Mouse (Mus musculus): ENCODE results near the gene Kctd21.
A peak's percentile ranks its signal among the peaks of the same experiment; 100 is the strongest.

The Kctd21 gene

DNA sequence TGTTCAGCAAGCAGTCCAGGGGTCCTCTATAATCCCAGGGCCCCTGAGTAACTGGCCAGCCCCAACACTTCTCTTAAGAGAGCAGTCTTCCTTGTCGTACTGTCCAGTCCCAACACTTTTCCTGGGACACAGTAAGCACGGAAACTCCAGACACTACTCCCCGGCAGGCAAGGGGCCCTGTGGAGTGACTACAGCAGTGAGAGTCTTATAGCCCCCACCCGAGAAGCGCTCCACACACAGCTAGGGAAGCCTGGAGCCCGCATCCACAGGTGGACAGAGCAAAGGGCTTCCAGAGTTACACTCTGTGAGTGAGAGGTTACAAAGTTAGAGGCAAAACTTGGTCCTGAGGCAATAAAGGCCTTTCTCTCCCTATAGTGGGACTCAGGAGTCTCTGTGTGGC, 17.3 kb downstream of the Kctd21 start:
- no peak for DNase-seq

DNA sequence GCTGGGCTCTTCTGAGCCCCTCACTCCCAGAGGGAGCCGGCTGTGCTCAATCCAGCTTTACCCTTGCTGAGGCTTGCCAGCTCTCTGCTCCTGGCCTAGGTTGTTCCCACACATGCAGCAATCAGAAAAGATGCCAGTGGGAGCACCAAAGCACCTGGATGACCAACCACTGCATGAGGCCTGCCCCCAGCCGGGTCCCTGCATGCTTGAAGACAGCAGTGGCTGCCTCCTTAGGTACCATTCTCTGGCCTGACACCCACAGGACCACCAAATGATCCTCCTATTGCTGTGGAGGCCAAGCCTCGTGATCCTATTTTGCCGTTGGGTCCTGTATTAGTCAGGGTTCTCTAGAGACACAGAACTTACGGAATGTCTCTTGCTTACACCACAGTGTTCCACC, 18.8 kb downstream of the Kctd21 start:
- DNase-seq: no peak

DNA sequence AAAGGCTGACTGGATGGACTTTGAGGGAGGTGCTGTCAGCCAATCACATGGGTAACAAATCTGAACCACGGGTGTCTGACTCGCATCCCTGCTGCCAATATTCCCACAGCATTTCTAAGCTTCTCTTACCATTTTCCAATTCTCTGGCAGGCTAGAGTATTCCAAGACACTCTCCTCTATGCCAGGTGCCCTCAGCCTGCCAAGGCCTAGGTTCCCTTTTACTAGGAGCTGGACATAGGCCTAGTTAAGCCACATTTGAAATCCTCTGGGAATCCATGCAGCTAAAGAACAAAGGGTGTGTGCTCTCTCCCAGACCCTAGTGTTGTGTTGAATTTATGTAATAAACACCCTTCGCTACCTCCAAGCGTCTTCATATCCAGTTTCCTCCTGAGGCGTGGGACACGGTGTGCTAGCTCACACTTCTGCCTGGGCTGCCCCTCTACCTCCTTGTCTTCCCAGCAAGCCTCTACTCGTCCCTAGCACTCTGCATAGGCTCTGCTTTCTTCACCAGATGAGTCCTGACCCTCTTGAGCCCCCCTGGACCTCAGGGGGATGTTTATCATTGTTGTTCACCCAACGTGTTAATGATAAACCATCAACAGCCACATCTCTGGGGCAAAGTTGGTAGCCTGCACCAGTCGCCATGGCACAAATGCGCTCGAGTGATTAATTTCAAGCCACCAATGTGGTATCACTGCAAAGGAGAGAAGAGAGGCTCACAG, 19.8 kb downstream of the Kctd21 start:
- DNase-seq: no peak

DNA sequence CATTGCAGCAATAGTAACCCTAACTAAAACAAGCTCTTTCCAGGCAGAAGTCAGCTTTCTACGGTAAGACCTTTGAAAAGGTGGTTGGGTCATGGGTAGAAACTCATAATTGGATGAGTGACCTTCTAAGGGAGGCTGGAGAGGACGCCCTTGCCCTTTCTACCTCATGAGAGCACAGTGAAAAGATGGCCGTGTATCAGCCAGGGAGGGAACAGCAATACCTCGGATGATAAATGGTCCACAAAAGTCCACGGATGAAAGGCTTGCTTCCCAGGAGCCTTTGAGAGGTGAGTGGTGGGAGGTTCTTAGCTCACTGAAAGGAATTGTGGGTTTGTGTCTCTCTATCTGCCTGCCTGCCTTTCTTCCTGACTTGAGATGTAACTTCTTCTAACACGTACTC, 21.2 kb downstream of the Kctd21 start:
- DNase-seq: no peak

DNA sequence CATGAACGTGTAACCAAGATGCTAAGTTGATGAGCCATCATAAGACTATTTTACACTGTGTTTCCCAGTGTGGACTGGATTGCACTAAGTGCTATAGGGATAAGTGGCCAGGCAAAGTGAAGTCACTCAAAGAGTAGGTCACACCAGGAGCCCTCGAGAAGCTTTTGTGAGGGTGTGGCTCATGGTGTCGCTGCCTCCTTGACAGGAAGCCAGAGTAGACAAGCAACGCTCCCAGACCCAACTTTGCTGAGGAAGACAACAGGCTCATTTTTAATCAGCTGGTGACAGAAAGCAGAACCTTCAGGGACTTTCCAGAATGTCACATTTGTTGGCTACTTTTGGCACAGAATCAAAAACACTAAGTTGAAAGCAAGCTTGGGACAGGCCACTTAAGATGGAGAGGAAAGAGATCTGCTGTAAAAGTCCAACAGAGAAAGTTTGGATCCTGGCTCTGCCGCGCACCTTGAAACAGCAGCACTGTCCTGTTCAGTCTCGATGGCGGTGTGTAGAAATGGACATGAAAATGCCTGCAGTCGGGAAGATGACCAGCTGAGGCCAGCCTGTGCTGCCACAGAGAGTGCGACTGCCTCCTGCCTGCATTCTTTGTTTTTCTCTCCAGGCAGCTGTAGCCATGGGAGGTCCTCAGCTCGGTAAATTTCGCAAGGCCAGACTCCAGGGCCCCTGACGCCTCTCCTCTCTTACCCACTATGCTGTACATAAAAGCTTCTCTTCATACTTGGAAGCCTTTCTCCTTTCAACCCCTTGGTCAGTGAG, 23.1 kb downstream of the Kctd21 start:
- DNase-seq: no peak

DNA sequence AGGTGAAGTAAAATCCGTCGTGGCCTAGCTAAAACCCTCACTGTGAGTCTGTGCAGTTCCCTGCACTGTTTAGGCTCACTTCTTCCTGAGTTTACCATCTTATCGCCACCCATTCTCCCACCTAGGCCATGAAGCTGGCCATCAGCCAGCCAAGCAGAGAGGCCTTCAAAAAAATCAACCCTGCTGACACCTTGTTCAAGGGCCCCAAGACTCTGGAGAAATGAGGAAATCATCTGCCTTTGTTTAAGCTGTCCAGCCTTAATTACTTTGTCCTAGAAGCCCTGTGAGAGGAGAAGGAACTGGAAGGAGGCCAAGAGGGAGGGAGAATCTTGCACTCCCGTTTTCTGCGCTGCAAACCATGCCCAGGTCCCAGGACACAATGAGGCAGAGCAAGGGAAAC, 24.1 kb downstream of the Kctd21 start:
- no peak for DNase-seq

DNA sequence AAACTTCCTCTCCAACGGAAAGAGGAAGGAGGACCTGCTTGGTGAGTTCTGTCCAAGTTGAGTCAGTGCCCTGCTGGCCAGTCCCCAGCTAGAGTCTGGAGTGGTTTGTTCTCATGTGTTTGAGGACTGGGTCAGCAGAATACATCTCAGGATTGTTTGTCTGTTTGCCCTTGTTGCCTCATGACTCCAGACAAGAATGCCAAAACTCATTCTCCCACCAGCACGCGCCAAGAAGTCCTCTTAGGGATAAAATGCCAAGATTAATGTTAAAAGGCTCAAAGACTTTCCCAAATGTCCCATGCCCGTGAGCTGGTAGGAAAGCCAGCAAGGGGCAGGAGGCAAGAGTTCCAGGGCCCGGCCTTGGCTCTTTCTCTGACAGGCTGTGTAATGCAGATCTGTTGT, 24.7 kb downstream of the Kctd21 start:
- DNase-seq: no peak

DNA sequence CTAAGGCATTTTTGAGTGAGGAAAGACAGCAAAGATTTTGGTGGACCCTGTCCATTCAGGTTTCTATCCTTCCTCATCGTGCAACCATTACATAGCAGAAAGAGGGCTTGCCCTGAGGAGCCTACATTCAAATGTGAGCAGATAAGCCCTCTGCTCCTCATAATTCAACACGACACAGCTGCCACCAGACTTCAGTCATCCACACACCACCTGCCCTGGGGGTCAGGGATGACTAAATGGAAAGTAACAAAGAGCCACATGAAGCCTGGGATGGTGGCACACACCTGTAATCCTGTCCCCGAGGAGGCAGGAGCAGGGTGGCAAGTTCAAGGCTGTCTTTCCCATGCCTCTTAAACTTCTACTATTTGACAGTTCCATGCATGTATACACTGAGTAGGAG, 25.7 kb downstream of the Kctd21 start:
- no peak for DNase-seq

DNA sequence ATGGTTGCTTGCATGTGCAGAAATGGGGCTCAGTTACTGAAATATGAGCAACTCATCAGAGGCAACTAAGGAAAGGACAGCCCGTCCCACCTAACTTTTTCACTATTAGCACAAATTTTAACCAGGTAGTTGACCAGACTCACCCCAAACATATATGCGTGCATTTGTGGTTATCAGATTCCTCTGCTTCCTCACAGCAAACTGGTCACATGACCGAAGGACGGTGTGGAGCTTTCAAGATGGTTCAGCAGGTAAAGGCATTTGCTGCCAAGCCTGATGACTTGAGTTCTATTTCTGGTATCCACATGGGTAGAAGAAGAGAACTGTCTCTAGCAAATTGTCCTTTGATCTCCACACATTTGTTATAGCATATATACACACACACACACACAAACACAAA, 26.2 kb downstream of the Kctd21 start:
- no peak for DNase-seq

DNA sequence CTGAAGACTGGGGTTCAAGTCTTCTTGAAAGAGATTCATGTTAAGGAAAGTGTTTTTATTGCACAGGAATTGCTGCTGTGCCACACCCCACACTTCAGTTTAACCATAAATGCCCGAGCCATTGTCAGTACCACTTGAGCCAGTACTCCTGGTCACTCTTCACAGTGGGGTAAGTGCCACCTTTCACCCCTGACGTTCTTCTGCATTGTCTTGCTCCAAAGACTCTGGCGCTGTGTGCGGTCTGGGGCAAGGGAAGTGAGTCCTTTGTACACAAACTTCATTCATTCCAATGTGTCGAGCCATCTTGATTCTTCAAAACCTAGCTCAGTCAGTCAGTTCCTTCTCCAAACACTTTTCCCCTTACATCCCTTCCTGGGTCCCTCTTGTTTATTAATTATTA, 28.0 kb downstream of the Kctd21 start:
- no peak for DNase-seq

DNA sequence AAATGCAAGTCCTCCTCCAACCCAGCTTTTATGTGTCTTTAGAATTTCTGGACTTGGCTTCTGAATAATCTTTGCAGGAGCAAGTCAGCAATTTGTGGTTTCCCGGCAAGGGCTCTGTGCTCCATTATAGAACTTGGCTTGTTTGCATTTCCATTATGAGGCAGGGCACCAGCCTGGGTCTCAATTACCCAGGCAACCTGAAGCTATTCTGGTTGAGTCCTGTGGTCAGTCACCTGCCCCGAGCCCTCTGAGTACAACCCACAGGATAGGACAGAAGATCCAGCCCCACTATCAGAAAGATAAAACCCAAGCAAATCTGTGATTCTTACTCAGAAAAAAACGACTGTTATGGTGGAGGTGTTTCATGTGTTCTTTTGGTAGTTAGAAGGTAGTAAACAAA, 28.8 kb downstream of the Kctd21 start:
- DNase-seq: no peak

DNA sequence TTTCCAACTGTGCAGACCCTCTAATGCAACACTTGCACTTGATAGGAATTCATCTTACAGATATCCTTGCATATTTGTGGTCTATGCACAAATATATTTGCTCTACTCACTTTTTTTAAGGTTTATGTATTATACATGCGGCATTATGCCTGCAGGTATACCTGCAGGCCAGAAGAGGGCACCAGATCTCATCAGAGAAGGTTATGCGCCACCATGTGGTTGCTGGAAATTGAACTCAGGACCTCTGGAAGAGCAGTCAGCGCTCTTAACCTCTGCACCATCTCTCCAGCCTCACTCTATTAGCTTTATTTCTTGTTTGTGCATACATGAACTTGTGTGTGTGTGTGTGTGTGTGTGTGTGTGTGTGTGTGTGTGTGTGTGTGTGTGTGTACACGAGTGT, 29.3 kb downstream of the Kctd21 start:
- no peak for DNase-seq

DNA sequence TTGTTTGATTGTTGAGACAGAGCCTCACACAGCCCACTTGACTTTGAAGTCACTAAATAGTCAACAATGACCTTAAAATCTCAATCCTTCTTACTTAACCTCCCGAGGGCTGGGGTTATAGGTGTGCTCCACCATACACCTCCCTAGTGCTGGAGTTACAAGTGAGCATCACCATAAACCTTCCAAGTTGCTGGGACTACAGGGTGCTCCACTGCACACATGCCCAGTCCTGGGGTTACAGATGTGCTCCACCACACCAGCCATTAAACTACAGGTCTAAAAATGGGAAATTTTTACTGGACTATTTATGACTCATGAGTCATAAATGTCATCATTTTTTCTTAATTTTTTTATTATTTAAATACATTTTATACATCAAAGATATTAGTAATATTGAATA, 33.8 kb downstream of the Kctd21 start:
- no peak for DNase-seq

DNA sequence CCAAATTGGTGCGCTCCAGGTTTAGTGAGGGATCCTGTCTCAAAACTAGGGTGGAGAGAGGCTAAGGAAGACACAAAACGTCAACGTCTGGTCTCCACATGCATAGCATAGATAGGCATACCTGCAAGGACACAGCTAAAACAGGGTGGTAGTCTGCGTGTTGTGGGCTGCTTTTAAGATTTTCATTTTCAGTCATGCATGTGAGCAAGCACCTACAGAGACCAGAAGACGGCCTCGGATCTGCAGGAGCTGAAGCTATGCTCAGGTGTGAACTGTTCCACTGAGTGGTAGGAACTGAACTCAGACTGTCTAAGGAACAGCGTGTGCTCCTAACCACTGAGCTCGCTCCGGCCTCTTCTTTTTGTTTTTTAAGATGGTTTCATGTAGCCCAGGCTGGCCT, 43.0 kb downstream of the Kctd21 start:
- DNase-seq: no peak

DNA sequence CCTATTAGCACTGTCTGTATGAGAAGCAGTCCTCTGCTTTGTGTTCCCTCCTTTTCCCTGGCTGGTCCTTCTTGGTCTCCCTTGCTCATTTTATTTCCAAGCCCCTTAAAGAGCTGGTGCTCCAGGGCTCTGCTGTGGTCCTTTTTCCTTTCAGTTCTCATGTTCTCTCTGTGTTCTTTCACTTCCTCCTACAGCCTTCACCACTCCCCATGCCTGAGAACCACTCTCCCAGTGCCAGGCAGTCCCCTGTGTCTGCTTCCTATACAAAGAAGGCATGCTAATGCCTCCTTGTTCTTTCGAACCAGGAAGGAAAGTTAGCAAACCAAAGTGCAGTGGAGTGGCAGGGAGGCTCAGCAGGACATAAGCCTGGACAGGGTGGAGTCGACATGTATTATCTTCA, 43.8 kb downstream of the Kctd21 start:
- no peak for DNase-seq

DNA sequence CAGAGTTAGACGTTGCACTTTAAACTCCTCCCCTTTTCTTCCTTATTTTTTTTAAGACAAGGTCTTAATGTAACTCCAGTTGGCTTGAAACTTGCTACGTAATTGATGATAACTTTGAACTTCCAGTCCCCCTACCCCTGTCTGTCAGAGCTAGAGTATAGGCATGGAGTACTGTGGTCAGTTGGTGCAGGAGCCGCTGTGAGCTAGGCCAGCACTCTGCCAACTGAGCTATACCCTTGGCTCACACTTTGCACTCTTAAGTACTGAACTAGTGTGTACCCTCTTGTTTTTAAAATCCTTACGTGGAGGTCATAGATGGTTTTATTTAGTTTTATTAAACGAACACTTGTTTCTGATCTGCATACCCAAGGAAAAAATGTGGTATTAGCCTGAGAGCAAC, 47.2 kb downstream of the Kctd21 start:
- DNase-seq: no peak

DNA sequence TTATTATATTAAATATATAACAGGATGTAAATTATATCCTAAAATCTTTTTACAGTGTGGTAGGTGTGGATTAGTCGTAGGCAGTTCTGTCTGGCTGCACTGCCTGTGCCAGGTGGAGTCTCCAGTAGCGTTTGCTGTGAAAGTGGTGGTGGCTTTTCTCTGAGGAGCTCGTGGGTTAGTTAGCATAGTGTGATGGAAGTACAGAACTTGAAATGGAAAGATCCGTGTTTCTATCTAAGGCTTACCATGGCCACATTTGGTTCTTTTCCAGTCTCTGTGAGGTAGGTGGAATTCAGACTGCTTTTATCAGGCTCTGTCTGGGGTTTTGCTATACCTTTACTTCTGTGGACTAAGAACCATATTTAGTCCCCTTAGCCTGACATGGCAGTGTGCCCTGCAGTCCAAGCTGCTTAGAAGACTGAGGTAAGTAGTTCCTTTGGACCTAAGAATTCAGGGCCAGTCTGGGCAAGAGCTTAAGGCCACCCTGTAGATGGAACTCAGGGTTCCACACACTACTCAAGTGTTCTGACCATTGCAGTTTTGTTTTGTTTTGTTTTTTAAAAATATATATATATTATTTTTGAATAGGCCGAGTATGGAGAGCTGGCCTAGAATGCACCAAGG, 48.5 kb downstream of the Kctd21 start:
- DNase-seq: no peak

DNA sequence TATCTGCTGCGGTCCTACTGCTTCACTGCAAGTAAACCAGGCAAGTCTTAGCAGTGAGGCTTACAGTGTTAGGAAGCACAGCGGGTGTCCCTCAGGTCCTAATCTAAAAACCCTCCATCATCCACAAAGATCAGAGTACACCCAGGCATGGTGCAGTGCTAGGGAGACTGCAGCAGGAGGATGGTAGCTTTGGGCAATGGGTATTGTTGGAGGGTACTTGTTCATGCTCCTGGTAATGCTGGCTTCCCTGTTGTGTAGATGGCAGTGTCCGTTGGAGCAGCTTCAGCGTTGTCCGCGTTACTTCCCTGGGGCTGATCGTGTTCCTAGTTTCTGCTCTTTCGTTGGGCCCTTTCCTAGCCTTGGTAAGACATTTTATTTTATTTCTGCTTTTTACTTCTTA, 50.5 kb downstream of the Kctd21 start:
- no peak for DNase-seq

DNA sequence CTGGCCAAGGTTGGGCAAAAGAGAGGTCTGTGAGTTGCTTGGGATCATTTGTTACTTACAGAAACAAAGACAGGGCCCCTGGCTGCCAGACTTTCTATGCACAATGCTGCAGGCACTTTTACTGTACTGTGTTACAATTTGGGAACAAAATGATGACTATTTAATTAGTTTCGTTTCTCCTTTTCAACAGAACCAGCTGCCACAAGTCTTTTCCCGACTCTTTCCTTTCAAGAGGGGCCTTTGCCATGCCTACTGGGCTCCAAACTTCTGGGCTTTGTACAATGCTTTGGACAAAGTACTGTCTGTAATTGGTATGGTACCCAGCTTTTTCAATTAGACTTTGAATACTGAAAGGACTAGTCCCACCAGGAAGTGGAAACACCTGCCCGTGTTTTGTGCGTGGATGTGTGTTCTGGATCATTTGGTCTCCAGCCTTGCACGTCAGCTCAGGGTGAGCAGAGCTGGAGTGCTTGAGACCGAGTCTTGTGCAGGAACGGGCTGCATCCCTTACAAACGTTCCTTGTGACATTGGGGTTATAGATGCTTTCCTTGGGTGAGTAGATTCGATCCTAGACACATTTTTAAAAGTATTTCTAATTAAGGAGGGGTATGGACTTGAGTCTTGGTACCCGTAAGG, 51.5 kb downstream of the Kctd21 start:
- DNase-seq: no peak

DNA sequence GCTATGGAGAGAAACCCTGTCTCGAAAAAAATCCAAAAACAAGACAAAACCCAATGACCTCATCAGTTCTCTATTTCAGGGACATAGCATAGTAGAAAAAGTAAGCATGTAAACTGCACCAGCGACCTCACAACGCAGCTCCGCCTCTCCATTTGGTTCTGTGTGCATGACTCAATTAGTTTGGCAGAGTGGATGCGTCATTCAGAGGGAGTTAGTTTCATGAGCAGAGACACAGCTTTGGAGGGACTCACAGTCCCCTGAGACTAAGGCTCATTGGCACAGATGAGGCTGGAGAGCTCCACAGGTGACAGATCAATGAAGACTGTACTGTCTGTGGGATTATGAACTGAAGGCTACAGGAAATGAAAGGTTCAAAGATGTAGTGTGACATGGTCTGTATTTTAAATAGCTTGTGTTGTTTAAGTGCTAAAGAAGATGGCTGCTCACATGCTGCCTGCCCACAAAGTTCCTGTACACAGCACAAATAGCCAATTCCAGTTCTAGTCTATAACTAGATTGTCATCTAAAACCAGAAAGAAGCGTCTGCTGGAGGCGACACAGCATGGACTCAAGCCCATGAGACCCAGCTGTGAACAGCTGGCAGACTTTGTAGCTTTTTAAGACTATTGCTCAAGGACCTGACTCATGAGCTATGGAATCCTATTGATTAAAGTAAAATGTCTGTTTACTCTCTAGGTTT, 54.1 kb downstream of the Kctd21 start:
- peak; percentile 60 for DNase-seq

DNA sequence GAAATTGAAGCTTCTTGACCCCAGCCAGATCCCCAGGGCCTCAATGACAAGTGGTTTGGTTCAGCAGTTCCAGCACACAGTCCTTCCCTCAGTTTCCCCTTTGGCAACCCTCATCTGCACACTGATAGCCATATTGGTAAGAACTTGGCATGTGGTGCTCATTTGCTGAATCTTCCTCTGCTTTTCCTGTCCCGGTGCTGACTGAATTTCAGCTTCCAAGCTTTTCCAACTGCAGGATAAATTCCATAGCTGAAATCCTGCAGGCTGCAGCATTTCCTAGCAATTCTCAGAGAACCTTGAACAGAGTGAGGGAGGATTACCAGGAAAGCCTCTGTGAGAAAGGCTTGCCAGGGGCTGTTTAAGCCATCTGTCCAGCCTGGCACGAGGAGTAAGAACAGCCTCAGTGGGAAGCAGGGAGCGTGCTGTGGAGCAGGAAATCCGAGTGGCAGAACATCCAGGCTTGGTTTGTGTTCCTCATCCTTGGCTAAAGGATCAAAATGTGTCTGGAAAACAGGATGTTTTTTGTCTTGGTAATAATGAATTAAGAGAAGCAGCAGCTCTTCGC, 54.8 kb downstream of the Kctd21 start:
- peak; percentile 87 for DNase-seq

DNA sequence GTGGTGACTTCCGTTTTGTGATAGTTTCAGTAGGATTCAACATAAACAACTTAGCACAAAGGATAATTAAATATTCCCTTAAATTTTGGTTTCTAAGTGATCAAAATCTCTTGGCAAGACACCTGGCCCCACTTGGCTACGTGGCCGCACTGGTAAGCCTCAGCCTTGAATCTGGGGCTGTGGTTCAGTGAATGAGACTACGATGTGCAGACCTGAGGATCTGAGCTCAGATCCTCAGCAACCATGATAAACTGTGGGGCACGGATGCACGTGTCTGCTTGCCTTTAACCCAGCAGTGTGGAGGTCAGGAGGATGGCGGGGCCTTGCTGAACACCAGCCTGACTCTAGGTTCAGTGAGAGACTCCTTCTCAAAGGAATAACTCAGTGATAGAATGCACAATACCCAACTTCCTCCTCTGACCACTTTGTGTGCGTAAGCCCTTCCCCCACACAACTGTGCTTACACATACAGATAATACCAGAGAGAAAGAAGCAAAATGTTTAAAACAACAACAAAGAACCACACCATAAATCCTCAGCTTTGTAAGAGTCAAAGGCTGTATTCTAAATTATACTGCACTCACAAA, 55.5 kb downstream of the Kctd21 start:
- DNase-seq: no peak

Measured in right cerebral cortex, adult 18-20 months (tissue).